8 mouse cellular contexts compared by ENCODE assay signal in genomic region chr15:87543599-87544338, GRCm38 (mm10). TPM values are rescaled to one million over a fixed set of nuclear protein-coding genes. Genes with fewer than 3 reads are reported as not detected.
DNase-seq lines count a peak whose midpoint lies in the region; ATAC-seq lines count a peak whose summit lies in the region.

Gene Fam19a5 (plus strand): TSS chr15:87544299.

- H3K4me3 ChIP-seq in heart, embryonic 13.5 days, result peak within 1 kb of the TSS; percentile 55
- peak within 1 kb of the TSS; percentile 55 for H3K4me3 ChIP-seq in embryonic facial prominence, embryonic 15.5 days (replicated peaks)
- H3K4me3 ChIP-seq in midbrain, embryonic 14.5 days (replicated peaks; ENCODE audit: low read depth, low read length), result peak within 1 kb of the TSS; percentile 80

- no peaks in the 10 kb centered on the region for H3K36me3 ChIP-seq in heart, embryonic 13.5 days
- no peaks in the 10 kb centered on the region for H3K36me3 ChIP-seq in embryonic facial prominence, embryonic 15.5 days
- H3K36me3 ChIP-seq in midbrain, embryonic 14.5 days (ENCODE audit: control insufficient read depth, insufficient read depth, low read length), result no peaks in the 10 kb centered on the region

- H3K4me2 ChIP-seq in heart, embryonic 13.5 days, result peak within 1 kb of the TSS; percentile 91
- peak within 1 kb of the TSS; percentile 99 for H3K4me2 ChIP-seq in embryonic facial prominence, embryonic 15.5 days (replicated peaks)
- H3K4me2 ChIP-seq in midbrain, embryonic 14.5 days (ENCODE audit: low read length), result peak within 1 kb of the TSS; percentile 78

- peak within 1 kb of the TSS; percentile 59 for H3K9ac ChIP-seq in heart, embryonic 13.5 days
- peak within 1 kb of the TSS; percentile 31 for H3K9ac ChIP-seq in embryonic facial prominence, embryonic 15.5 days
- peak within 1 kb of the TSS; percentile 94 for H3K9ac ChIP-seq in midbrain, embryonic 14.5 days (replicated peaks; ENCODE audit: low read length)

- peaks cover 12% of the 10 kb centered on the region for H3K4me1 ChIP-seq in heart, embryonic 13.5 days
- peaks cover 13% of the 10 kb centered on the region for H3K4me1 ChIP-seq in embryonic facial prominence, embryonic 15.5 days
- H3K4me1 ChIP-seq in midbrain, embryonic 14.5 days (ENCODE audit: control insufficient read depth, insufficient read depth, low read length), result peaks cover 31% of the 10 kb centered on the region

- ATAC-seq in heart, embryonic 13.5 days (ENCODE audit: extremely low read depth, insufficient number of reproducible peaks, low FRiP score, low TSS enrichment), result no peak
- no peak for ATAC-seq in embryonic facial prominence, embryonic 15.5 days (ENCODE audit: insufficient number of reproducible peaks, low FRiP score, low TSS enrichment, low read depth)
- peak; percentile 76 for ATAC-seq in midbrain, embryonic 14.5 days (ENCODE audit: low FRiP score, low TSS enrichment)

- intact Hi-C loops in heart, postnatal 14 days (cut with DNase I), result loop anchor here (10.0 kb wide), 1 partner anchor 1129 kb away; no protein-coding TSS in a partner anchor

- 2% methylated on average over 26 of the region's 67 CpGs for WGBS in heart, embryonic 13.5 days
- WGBS in embryonic facial prominence, embryonic 15.5 days, result 2% methylated on average over 30 of the region's 67 CpGs
- WGBS in midbrain, embryonic 14.5 days, result 1% methylated on average over 59 of the region's 67 CpGs

- peaks cover 97% of the 10 kb centered on the region for H3K27me3 ChIP-seq in heart, embryonic 13.5 days (replicated peaks)
- peaks cover 81% of the 10 kb centered on the region for H3K27me3 ChIP-seq in embryonic facial prominence, embryonic 15.5 days
- 0 out of 2 replicates have a peak, but pooled peaks cover 3% of the 10 kb centered on the region for H3K27me3 ChIP-seq in midbrain, embryonic 14.5 days (ENCODE audit: control insufficient read depth, insufficient read depth, low read length)

- no peaks in the 10 kb centered on the region for H3K9me3 ChIP-seq in heart, embryonic 13.5 days
- H3K9me3 ChIP-seq in embryonic facial prominence, embryonic 15.5 days (replicated peaks), result no peaks in the 10 kb centered on the region
- no peaks in the 10 kb centered on the region for H3K9me3 ChIP-seq in midbrain, embryonic 14.5 days (ENCODE audit: control insufficient read depth, low read length)

- H3K27ac ChIP-seq in heart, embryonic 13.5 days (replicated peaks), result no peak within 1 kb of the TSS
- no peak within 1 kb of the TSS for H3K27ac ChIP-seq in embryonic facial prominence, embryonic 15.5 days (replicated peaks)
- peak within 1 kb of the TSS; percentile 79 for H3K27ac ChIP-seq in midbrain, embryonic 14.5 days (replicated peaks; ENCODE audit: low read depth, low read length)

- no peak for DNase-seq in heart, postnatal 14 days
- DNase-seq in adrenal gland, postnatal 4 days (ENCODE audit: low spot score in 2 of 2), result no peak
- peak; percentile 71 to 81 for DNase-seq in layer of hippocampus, postnatal 10 days (ENCODE audit: low spot score in 2 of 2)
- DNase-seq in midbrain, embryonic 14.5 days, result peak; percentile 94
- no peak for DNase-seq in spleen, postnatal 14 days (ENCODE audit: low spot score in 2 of 2)
- DNase-seq in urinary bladder, adult 18-20 months (ENCODE audit: low spot score in 2 of 2), result no peak

RNA-seq across cellular contexts. Expression of gene Fam19a5, which starts in this region (rescaled TPM):
- polyA plus RNA-seq in heart, embryonic 13.5 days (2015; fragmentation: Nextera tagmentation; extraction: Ambion mirVana), result 0.37 and 0.64 TPM in 2 replicates
- total RNA-seq in heart, postnatal 14 days (2021), result 1 to 10 TPM; 1.5 to 1.6 TPM
- total RNA-seq in adrenal gland, postnatal 4 days (2021), result 10 to 100 TPM; 11.3 to 11.6 TPM
- polyA plus RNA-seq in embryonic facial prominence, embryonic 15.5 days (2015; fragmentation: Nextera tagmentation; extraction: Ambion mirVana), result 4.0 and 4.1 TPM in 2 replicates
- 10 to 100 TPM; 90.6 to 93.6 TPM for total RNA-seq in layer of hippocampus, postnatal 10 days (2021)
- polyA plus RNA-seq in midbrain, embryonic 14.5 days (2014; fragmentation: Nextera tagmentation; extraction: Ambion mirVana), result 24.4 and 29.7 TPM in 2 replicates

Comparison
In these comparisons a context has a peak if more than half of its experiments do, and no peak if none do; other contexts are left out.
1. RNA of gene Fam19a5 (total RNA-seq): 90.6 to 93.6 TPM in layer of hippocampus, postnatal 10 days; 11.3 to 11.6 TPM in adrenal gland, postnatal 4 days and 1.5 to 1.6 TPM in heart, postnatal 14 days; every median in the first group is over 4 times any median in the second.
2. H3K9ac ChIP-seq: peak in every context shown above with its lines; median percentile 94 in midbrain, embryonic 14.5 days; 59 in heart, embryonic 13.5 days; 31 in embryonic facial prominence, embryonic 15.5 days.
3. DNase-seq: peak in layer of hippocampus, postnatal 10 days (2 of 2) and midbrain, embryonic 14.5 days (single experiment); none in heart, postnatal 14 days (0 of 2), adrenal gland, postnatal 4 days (0 of 2), spleen, postnatal 14 days (0 of 2) and urinary bladder, adult 18-20 months (0 of 2).
4. Peak in every context shown above with its lines, with median percentiles within 50 percentile points of each other: H3K4me2 ChIP-seq and H3K4me3 ChIP-seq.